In the genomic region with DNA sequence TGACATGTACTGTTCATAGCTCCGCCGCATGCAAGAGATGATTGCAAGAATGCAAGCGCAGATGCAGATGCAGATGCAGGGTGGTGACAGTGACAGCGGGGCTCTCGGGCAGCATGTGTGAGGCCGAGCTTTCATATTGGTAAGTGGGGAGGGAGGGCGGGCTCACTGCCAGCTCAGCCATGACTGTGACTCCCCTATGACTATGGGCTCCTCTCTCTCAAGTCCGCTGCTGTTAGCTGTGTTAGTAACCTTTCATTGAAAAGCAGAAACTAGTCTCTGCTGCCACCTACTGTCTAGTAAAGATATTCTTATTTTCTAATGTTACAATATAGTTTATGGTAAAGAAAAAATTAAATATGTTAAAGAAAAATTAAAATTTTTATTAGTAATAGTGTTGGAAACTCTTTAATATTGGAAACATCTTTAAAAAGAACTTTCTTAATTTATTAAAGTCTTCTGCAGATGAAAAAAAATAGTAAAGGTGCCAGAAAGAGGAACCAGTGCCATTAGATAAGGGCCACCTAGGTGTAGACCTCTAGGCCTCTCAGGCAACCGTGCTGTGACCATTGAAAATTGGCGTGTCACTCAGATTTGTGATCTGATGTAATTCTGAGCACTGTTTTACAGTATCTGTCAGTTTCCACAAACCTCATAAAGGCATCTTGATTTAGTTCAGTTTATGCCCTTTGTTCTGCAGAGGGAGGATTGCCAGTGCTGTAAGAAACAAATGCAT, we compare ENCODE assay signal across 7 mouse cellular contexts. TPM values are rescaled to one million over a fixed set of nuclear protein-coding genes. Genes with fewer than 3 reads are reported as not detected.
DNase-seq lines count a peak whose midpoint lies in the region; ATAC-seq and TF ChIP-seq lines count a peak whose summit lies in the region.

No protein-coding gene starts in this region.

- peak; percentile 70 for ATAC-seq in hindbrain, embryonic 12.5 days (ENCODE audit: low FRiP score)
- peak; percentile 66; the same call in 1 of the 2 replicates for ATAC-seq in midbrain, embryonic 14.5 days (ENCODE audit: low FRiP score, low TSS enrichment)

- H3K27me3 ChIP-seq in CH12.LX (replicated peaks), result no peaks in the 10 kb centered on the region
- no peaks in the 10 kb centered on the region for H3K27me3 ChIP-seq in hindbrain, embryonic 12.5 days
- H3K27me3 ChIP-seq in midbrain, embryonic 14.5 days (ENCODE audit: control insufficient read depth, insufficient read depth, low read length), result no peaks in the 10 kb centered on the region

- 54% methylated on average over 10 of the region's 10 CpGs for WGBS in hindbrain, embryonic 12.5 days
- 51% methylated on average over 10 of the region's 10 CpGs for whole genome bisulfite sequencing in midbrain, embryonic 14.5 days

- in situ Hi-C loops in CH12.LX (cut with MboI; ENCODE audit: low pct_ligation_motif_present, low pct_unique_long_range_greater_than_20kb, low sequenced_read_pairs), result no loop called here

- H3K27ac ChIP-seq in CH12.LX (ENCODE audit: insufficient read depth, low read depth), result no peak overlapping the region
- H3K27ac ChIP-seq in hindbrain, embryonic 12.5 days, result no peak overlapping the region
- H3K27ac ChIP-seq in midbrain, embryonic 14.5 days (replicated peaks; ENCODE audit: low read depth, low read length), result no peak overlapping the region; the same call in 1 of the 2 replicates

- H3K79me2 ChIP-seq in CH12.LX (replicated peaks; ENCODE audit: control insufficient read depth, extremely low read depth, insufficient read depth, poor library complexity, severe bottlenecking), result no peaks in the 10 kb centered on the region

- peak; percentile 73 for TF ChIP-seq RAD21 in CH12.LX (IDR thresholded peaks at IDR 0.05; ENCODE audit: low read depth, low read length)

- H3K9me3 ChIP-seq in CH12.LX (replicated peaks; ENCODE audit: low read length), result no peaks in the 10 kb centered on the region
- H3K9me3 ChIP-seq in hindbrain, embryonic 12.5 days (replicated peaks), result no peaks in the 10 kb centered on the region
- no peaks in the 10 kb centered on the region for H3K9me3 ChIP-seq in midbrain, embryonic 14.5 days (ENCODE audit: control insufficient read depth, low read length)

- no peak overlapping the region for H3K4me2 ChIP-seq in CH12.LX (ENCODE audit: insufficient read depth, low read depth, poor library complexity, severe bottlenecking)
- no peak overlapping the region for H3K4me2 ChIP-seq in hindbrain, embryonic 12.5 days (replicated peaks)
- H3K4me2 ChIP-seq in midbrain, embryonic 14.5 days (ENCODE audit: low read length), result no peak overlapping the region

- dilution Hi-C loops in CH12.LX (cut with MboI; ENCODE audit: extremely low pct_ligation_motif_present, extremely low pct_unique_long_range_greater_than_20kb, low sequenced_read_pairs), result no loop called here

- no peak overlapping the region for H3K4me3 ChIP-seq in CH12.LX (replicated peaks in 1 of 3; ENCODE audit: low read depth in 2 of 3, low read length in 2 of 3, poor library complexity in 1 of 3)
- H3K4me3 ChIP-seq in hindbrain, embryonic 12.5 days, result no peak overlapping the region
- no peak overlapping the region for H3K4me3 ChIP-seq in midbrain, embryonic 14.5 days (replicated peaks; ENCODE audit: low read depth, low read length)

- H3K36me3 ChIP-seq in CH12.LX (replicated peaks in 1 of 2; ENCODE audit: control insufficient read depth in 1 of 2, insufficient read depth in 1 of 2, low read length in 1 of 2), result peaks cover 35 to 68% of the 10 kb centered on the region in 2 experiments
- H3K36me3 ChIP-seq in hindbrain, embryonic 12.5 days, result peaks cover 40% of the 10 kb centered on the region
- H3K36me3 ChIP-seq in midbrain, embryonic 14.5 days (ENCODE audit: control insufficient read depth, insufficient read depth, low read length), result peaks cover 62% of the 10 kb centered on the region

- TF ChIP-seq CTCF in CH12.LX (conservative IDR thresholded peaks at IDR 0.05 in 1 of 2, IDR thresholded peaks at IDR 0.05 in 1 of 2; ENCODE audit: low read depth in 2 of 2, low read length in 2 of 2), result peak in 1 of 2 experiments; percentile 66; a peak in 2 of 4 replicates

- H3K4me1 ChIP-seq in CH12.LX (ENCODE audit: control insufficient read depth in 1 of 2, insufficient read depth in 2 of 2), result peaks cover 0 to 5% of the 10 kb centered on the region in 2 experiments; a peak in 2 of 4 replicates
- H3K4me1 ChIP-seq in hindbrain, embryonic 12.5 days, result peaks cover 7% of the 10 kb centered on the region
- H3K4me1 ChIP-seq in midbrain, embryonic 14.5 days (ENCODE audit: control insufficient read depth, insufficient read depth, low read length), result peaks cover 6% of the 10 kb centered on the region; the same call in 1 of the 2 replicates

- TF ChIP-seq EP300 in CH12.LX (IDR thresholded peaks at IDR 0.05; ENCODE audit: low read length), result no peak

- no peak overlapping the region for H3K9ac ChIP-seq in CH12.LX (ENCODE audit: insufficient read depth, low read depth)
- H3K9ac ChIP-seq in hindbrain, embryonic 12.5 days, result no peak overlapping the region
- H3K9ac ChIP-seq in midbrain, embryonic 14.5 days (replicated peaks; ENCODE audit: low read length), result no peak overlapping the region

- no peak for TF ChIP-seq POLR2A in CH12.LX (IDR thresholded peaks at IDR 0.05; ENCODE audit: low read depth, low read length)

- DNase-seq in kidney, adult 9 months, result peak; percentile 39
- DNase-seq in kidney, adult 8-10 months, result no peak
- peak; percentile 58 for DNase-seq in CH12.LX (ENCODE audit: extremely low read depth)
- DNase-seq in brain, adult 2 months (ENCODE audit: low read depth, low spot score), result peak; percentile 81
- DNase-seq in midbrain, embryonic 14.5 days, result peak; percentile 86
- DNase-seq in urinary bladder, adult 2 months (ENCODE audit: low spot score), result no peak

TF ChIP-seq in CH12.LX, 34 proteins besides CTCF, POLR2A, EP300 and RAD21:
- TF ChIP-seq ZC3H11A (IDR thresholded peaks at IDR 0.05; ENCODE audit: low read depth, low read length) (no peak), SMC3 (IDR thresholded peaks at IDR 0.05; ENCODE audit: low read depth, low read length) (peak; percentile 33; the same call in 1 of the 2 replicates), UBTF (IDR thresholded peaks at IDR 0.05; ENCODE audit: low read depth, low read length) (no peak), IRF4 (IDR thresholded peaks at IDR 0.05; ENCODE audit: low read depth, low read length) (no peak), ZNF384 (IDR thresholded peaks at IDR 0.05; ENCODE audit: low read depth, low read length) (peak; percentile 16; the same call in 1 of the 2 replicates)

RNA-seq across cellular contexts. Expression of a gene that starts 4.8 kb away (rescaled TPM):
- total RNA-seq in CH12.LX (2012; rRNA removed), result 1.8 and 2.4 TPM in 2 replicates
- 0.58 and 0.89 TPM in 2 replicates for total RNA-seq in CH12.LX (2014; rRNA removed)
- polyA plus RNA-seq in CH12.LX (2012; ENCODE audit: insufficient read length, low read depth), result 1.6 and 2.1 TPM in 2 replicates
- 6.1 and 6.6 TPM in 2 replicates for polyA plus RNA-seq in hindbrain, embryonic 12.5 days (2016; fragmentation: Nextera tagmentation; extraction: Ambion mirVana)
- 3.6 and 4.7 TPM in 2 replicates for polyA plus RNA-seq in midbrain, embryonic 14.5 days (2014; fragmentation: Nextera tagmentation; extraction: Ambion mirVana)
- polyA plus RNA-seq in urinary bladder, adult 2 months (2012; rRNA removed), result 4.9 and 5.3 TPM in 2 replicates

RNA-seq across cellular contexts. Expression of a gene that starts 28.5 kb away (rescaled TPM):
- total RNA-seq in CH12.LX (2012; rRNA removed) (114 and 117 TPM in 2 replicates), CH12.LX (2014; rRNA removed) (103 and 106 TPM in 2 replicates)
- polyA plus RNA-seq in CH12.LX (2012; ENCODE audit: insufficient read length, low read depth), result 178 and 179 TPM in 2 replicates
- 111 and 123 TPM in 2 replicates for polyA plus RNA-seq in hindbrain, embryonic 12.5 days (2016; fragmentation: Nextera tagmentation; extraction: Ambion mirVana)
- 66.0 and 69.0 TPM in 2 replicates for polyA plus RNA-seq in midbrain, embryonic 14.5 days (2014; fragmentation: Nextera tagmentation; extraction: Ambion mirVana)
- 134 and 137 TPM in 2 replicates for polyA plus RNA-seq in urinary bladder, adult 2 months (2012; rRNA removed)

Comparison
In these comparisons a context has a peak if more than half of its experiments do, and no peak if none do; other contexts are left out.
1. DNase-seq: peak in kidney, adult 9 months (single experiment), CH12.LX (single experiment), brain, adult 2 months (single experiment) and midbrain, embryonic 14.5 days (single experiment); none in kidney, adult 8-10 months (0 of 2) and urinary bladder, adult 2 months (single experiment).